Mouse (Mus musculus): ENCODE results near the gene Hspb9. TPM values are rescaled to one million over a fixed set of nuclear protein-coding genes. Genes with fewer than 3 reads are reported as not detected.

The Hspb9 gene
- polyA plus RNA-seq (2015; fragmentation: Nextera tagmentation; extraction: Ambion mirVana) = 0.24 TPM in 1 of 2 replicates, not detected in the other

DNA sequence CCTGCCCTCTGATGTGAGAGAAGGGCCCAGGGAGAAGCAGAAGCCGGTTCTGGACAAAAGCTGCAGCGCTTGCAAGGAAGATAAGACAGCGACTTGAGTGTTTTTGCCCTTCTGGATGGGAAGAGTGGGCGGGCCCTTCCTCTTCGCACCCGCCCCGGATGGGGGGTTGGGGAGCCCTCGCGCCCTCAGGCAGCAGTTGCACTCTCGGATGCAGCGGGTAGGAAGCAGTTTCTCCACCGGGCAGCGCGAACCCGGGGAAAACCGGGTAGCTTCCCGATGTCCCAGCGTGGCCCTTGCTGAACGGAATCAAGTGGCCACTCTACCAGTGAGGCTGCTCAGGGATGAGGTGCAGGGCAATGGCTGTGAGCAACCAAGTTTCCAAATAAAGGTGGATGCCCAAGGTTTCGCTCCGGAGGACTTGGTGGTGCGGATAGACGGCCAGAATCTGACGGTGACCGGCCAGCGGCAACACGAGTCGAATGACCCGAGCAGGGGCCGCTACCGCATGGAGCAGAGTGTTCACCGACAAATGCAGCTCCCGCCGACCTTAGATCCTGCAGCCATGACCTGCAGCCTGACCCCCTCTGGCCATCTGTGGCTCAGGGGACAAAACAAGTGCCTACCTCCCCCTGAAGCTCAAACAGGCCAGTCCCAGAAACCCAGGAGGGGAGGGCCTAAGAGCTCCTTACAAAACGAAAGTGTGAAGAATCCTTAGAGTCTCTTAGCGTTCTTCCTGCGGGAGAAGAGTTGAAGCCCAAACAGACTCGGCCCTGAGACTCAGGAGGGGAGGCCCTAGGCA, at the start of gene Hspb9:
Hspb9 (plus strand) TSS at position 116 of the 799 bp plus-strand sequence.
- peak within 1 kb of the TSS; percentile 96 for H3K4me2 ChIP-seq
- H3K27ac ChIP-seq (replicated peaks) = peak within 1 kb of the TSS; percentile 81
- peaks cover 43% of the 10 kb centered on the region for H3K4me1 ChIP-seq (replicated peaks)
- WGBS (ENCODE audit: insufficient replicate concordance) = 2% methylated on average over 38 of the region's 38 CpGs
- peaks cover 55% of the 10 kb centered on the region for H3K36me3 ChIP-seq (replicated peaks)
- peak; percentile 46 for ATAC-seq (ENCODE audit: insufficient read depth)
- H3K9me3 ChIP-seq (replicated peaks) = no peaks in the 10 kb centered on the region
- H3K27me3 ChIP-seq = no peaks in the 10 kb centered on the region
- H3K4me3 ChIP-seq (replicated peaks) = peak within 1 kb of the TSS; percentile 81
- H3K9ac ChIP-seq = peak within 1 kb of the TSS; percentile 48

DNA sequence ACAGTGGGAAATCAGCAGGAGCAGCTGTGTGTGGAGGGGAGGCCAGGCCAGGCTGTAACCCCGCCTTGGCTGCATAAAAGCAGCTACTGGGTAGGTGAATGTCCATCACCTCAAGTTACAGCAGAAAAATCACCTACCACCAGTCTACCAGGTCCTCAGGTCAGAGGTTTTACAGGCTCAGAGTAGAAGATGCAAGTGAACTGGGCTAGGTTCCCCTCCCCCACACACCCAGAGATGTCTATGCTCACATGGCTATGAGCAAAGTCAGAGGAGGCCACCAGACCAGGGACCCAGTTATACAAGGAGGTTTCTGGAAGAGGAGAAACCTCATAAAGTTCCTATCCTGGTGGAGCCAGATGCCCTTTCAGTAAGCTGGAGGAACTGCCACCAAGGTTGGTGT, 42.6 kb upstream of the Hspb9 start:
- Histone ChIP-seq H3K4me3 (replicated peaks) (no peak overlapping the region), H3K36me3 (replicated peaks) (no peaks in the 10 kb centered on the region), H3K27ac (replicated peaks) (no peak overlapping the region), H3K4me1 (replicated peaks) (no peaks in the 10 kb centered on the region), H3K9me3 (replicated peaks) (no peaks in the 10 kb centered on the region), H3K4me2 (no peak overlapping the region), H3K9ac (no peak overlapping the region), H3K27me3 (peaks cover 42% of the 10 kb centered on the region)
- 38% methylated on average over 1 of the region's 1 CpGs for WGBS (ENCODE audit: insufficient replicate concordance)
- ATAC-seq (ENCODE audit: insufficient read depth) = no peak

DNA sequence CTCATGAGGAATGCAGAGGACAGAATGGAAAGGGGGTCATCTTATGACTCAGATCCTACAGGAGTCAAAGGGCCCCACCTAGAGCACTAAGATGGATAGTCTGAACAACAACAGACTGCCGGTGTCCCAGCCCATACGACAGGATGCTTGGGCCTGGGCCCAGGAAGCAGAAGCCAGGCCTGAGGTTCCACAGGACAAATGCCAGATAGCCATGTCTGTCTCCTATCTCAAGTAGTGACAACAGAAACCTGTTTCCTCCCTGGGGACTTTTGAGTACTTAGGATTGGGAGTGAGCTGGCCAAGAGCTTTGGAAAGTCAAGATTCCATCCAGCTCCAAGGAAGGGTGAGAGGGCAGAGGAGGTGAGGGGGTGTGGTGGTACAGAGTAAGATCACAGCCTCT, 41.7 kb upstream of the Hspb9 start:
- Histone ChIP-seq H3K9me3 (replicated peaks) (no peaks in the 10 kb centered on the region), H3K9ac (no peak overlapping the region), H3K4me1 (replicated peaks) (no peaks in the 10 kb centered on the region), H3K27me3 (peaks cover 44% of the 10 kb centered on the region), H3K4me2 (no peak overlapping the region), H3K36me3 (replicated peaks) (no peaks in the 10 kb centered on the region), H3K27ac (replicated peaks) (no peak overlapping the region), H3K4me3 (replicated peaks) (no peak overlapping the region)
- WGBS (ENCODE audit: insufficient replicate concordance) = 46% methylated on average over 2 of the region's 2 CpGs
- ATAC-seq (ENCODE audit: insufficient read depth) = no peak

DNA sequence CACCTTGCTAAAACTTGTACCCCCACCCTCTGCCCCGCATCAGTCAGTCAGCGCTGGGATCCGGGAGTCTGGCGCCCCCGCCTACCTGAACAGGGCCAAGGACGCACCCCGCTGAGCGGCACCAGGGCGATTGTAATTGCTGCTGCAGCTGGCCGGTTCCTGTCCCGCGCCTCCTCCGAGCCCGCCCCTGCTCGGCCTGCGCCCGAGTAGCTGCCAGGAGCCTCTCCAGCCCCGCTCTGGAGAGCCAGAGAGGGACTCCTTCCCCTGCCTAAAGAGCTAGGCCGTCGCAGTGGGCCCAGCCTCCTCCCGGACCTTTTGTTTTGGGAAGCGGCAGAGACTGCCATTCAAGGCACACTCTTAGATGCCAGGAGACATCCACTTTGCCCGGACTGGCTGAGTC, 40.5 kb upstream of the Hspb9 start:
- no peak overlapping the region for H3K4me3 ChIP-seq (replicated peaks)
- H3K36me3 ChIP-seq (replicated peaks) = no peaks in the 10 kb centered on the region
- no peak overlapping the region for H3K27ac ChIP-seq (replicated peaks)
- no peaks in the 10 kb centered on the region for H3K9me3 ChIP-seq (replicated peaks)
- no peaks in the 10 kb centered on the region for H3K4me1 ChIP-seq (replicated peaks)
- ATAC-seq (ENCODE audit: insufficient read depth) = no peak
- peaks cover 44% of the 10 kb centered on the region for H3K27me3 ChIP-seq
- 10% methylated on average over 23 of the region's 23 CpGs for WGBS (ENCODE audit: insufficient replicate concordance)
- H3K4me2 ChIP-seq = no peak overlapping the region
- no peak overlapping the region for H3K9ac ChIP-seq

DNA sequence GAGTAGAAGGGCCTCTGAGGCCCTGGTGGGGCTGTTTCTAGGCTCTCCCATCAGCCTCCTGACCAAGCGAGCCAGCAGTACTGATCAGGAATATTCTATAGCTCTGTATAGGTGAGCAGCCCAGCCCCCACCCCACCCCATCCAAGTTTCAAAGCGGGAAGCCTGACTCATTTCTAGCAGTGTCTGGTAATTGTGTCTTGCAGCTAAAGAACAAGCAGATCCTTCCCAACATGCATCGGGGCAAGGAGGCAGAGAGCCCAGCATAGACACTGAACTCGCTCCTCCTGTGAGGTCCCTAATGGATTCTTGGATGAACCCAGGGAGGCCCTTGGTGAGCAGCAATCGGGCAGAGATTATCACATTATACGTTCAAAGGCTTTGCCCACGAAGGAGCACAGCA, 35.8 kb upstream of the Hspb9 start:
- Histone ChIP-seq H3K9me3 (replicated peaks) (no peaks in the 10 kb centered on the region), H3K4me1 (replicated peaks) (no peaks in the 10 kb centered on the region), H3K4me2 (no peak overlapping the region), H3K27ac (replicated peaks) (no peak overlapping the region), H3K4me3 (replicated peaks) (no peak overlapping the region), H3K27me3 (peaks cover 34% of the 10 kb centered on the region), H3K9ac (no peak overlapping the region), H3K36me3 (replicated peaks) (no peaks in the 10 kb centered on the region)
- ATAC-seq (ENCODE audit: insufficient read depth) = no peak
- WGBS (ENCODE audit: insufficient replicate concordance) = 51% methylated on average over 7 of the region's 7 CpGs

DNA sequence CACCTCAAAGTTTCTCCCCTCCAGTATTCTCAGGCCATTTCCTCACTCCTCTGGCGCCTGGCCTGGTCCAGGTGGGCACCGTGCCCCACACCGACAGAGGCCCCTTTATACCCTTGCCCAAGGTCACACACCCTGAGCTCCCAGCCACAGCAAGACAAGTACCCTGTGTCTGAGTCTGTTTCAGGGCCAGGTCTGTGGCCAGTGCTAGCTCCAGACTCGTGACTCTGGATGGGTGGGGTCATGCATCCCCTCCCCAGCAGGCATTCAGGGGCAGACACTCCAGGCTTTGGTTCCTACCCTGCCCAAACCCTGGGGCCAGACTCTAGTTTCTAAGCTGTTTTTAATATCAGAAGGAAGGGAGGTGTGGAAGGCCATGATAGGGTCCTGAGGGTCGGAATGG, 31.8 kb upstream of the Hspb9 start:
- Histone ChIP-seq H3K27ac (replicated peaks) (no peak overlapping the region), H3K4me2 (no peak overlapping the region), H3K4me3 (replicated peaks) (no peak overlapping the region), H3K9me3 (replicated peaks) (no peaks in the 10 kb centered on the region), H3K36me3 (replicated peaks) (no peaks in the 10 kb centered on the region), H3K27me3 (peaks cover 2% of the 10 kb centered on the region; the same call in 1 of the 2 replicates), H3K9ac (no peak overlapping the region), H3K4me1 (replicated peaks) (no peaks in the 10 kb centered on the region)
- no peak for ATAC-seq (ENCODE audit: insufficient read depth)
- WGBS (ENCODE audit: insufficient replicate concordance) = 71% methylated on average over 5 of the region's 5 CpGs

DNA sequence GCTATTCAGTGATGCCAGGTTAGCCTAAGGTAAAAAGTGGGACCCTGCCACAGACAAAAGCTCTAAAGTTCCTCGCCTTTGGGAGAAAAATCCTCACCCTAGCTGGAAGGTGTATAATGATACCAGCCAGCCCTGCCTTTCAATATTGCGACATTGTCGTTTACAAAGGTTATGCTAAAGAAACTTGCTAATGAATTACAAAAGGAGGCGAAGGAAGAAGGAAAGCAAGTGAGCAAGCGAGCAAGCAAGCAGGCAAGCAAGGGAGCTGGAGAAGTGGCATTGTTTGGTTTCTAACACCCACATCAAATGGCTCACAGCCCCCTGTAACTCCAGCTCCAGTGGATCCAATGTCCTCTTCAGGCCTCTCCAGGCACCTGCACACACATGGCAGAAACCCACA, 31.1 kb upstream of the Hspb9 start:
- WGBS (ENCODE audit: insufficient replicate concordance) = 57% methylated on average over 5 of the region's 5 CpGs
- Histone ChIP-seq H3K9ac (no peak overlapping the region), H3K9me3 (replicated peaks) (no peaks in the 10 kb centered on the region), H3K36me3 (replicated peaks) (no peaks in the 10 kb centered on the region), H3K27me3 (peaks cover 5% of the 10 kb centered on the region; the same call in 1 of the 2 replicates), H3K4me2 (no peak overlapping the region), H3K4me1 (replicated peaks) (no peaks in the 10 kb centered on the region), H3K27ac (replicated peaks) (no peak overlapping the region), H3K4me3 (replicated peaks) (no peak overlapping the region)
- no peak for ATAC-seq (ENCODE audit: insufficient read depth)

DNA sequence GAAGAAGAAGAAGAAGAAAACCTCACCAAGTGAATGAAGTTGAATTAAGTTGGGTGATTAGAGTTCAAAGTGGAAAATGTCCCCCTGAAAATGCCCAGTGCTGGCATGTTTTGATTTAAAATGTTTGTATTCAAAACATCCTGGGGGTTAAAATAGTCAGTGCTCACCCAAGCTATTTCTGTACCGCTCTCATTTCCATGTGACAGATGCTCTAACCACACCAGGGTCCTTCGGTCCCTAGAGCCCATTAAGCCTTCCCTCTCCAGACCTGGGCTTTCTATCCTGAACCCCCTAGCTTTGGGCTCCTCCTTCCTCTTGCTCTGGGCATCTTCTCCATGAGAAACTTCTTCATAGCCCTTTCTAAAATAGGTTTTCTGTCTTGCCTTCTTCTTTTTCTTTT, 29.6 kb upstream of the Hspb9 start:
- no peaks in the 10 kb centered on the region for H3K4me1 ChIP-seq (replicated peaks)
- no peak overlapping the region for H3K9ac ChIP-seq
- no peak for ATAC-seq (ENCODE audit: insufficient read depth)
- H3K9me3 ChIP-seq (replicated peaks) = no peaks in the 10 kb centered on the region
- no peaks in the 10 kb centered on the region for H3K36me3 ChIP-seq (replicated peaks)
- H3K4me3 ChIP-seq (replicated peaks) = no peak overlapping the region
- H3K27ac ChIP-seq (replicated peaks) = no peak overlapping the region
- WGBS (ENCODE audit: insufficient replicate concordance) = 57% methylated on average over 2 of the region's 2 CpGs
- peaks cover 5% of the 10 kb centered on the region; the same call in 1 of the 2 replicates for H3K27me3 ChIP-seq
- no peak overlapping the region for H3K4me2 ChIP-seq

DNA sequence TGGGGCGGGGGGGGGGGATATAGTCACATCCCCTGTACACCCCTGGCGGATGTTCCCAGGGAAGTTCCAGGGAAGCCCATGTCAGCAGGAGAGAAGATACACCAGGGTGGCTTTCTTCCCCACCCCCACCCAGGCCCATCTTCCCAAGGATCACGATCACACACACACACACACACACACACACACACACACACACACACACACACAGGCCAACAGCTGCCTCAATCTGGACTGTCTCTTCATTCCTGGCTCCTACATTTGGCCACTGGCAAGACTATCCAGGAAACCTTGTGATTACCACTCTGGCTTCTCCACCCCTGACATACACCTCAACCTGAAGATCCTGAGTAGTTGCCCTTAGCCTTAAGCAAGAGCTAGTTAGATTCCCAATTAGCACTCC, 28.3 kb upstream of the Hspb9 start:
- H3K9me3 ChIP-seq (replicated peaks) = no peaks in the 10 kb centered on the region
- 60% methylated on average over 3 of the region's 3 CpGs for WGBS (ENCODE audit: insufficient replicate concordance)

DNA sequence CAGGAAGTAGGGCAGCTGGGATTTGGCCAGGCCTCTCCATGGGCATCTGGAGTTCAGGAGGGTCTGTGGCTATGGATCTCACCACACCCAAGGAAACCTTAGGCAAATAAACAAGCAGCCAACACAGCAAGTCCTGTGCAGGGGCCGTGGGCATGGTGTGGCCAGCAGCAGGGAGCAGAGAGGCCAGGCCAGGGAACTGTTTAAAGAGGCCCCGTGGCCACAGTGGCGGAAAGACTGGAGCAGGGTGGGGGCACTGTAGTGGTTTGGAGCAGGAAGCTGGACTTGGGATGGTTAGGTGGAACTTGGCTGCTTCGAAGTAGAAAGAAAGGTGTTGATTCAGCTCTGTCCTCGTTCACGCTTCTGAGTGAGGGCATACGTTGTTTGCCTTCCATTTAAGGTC, 26.4 kb upstream of the Hspb9 start:
- ATAC-seq (ENCODE audit: insufficient read depth) = no peak
- H3K27ac ChIP-seq (replicated peaks) = no peak overlapping the region
- H3K4me2 ChIP-seq = no peak overlapping the region
- no peaks in the 10 kb centered on the region for H3K36me3 ChIP-seq (replicated peaks)
- no peak overlapping the region for H3K4me3 ChIP-seq (replicated peaks)
- H3K9me3 ChIP-seq (replicated peaks) = no peaks in the 10 kb centered on the region
- H3K4me1 ChIP-seq (replicated peaks) = peaks cover 5% of the 10 kb centered on the region; the same call in 1 of the 2 replicates
- peaks cover 29% of the 10 kb centered on the region for H3K27me3 ChIP-seq
- WGBS (ENCODE audit: insufficient replicate concordance) = 61% methylated on average over 7 of the region's 7 CpGs
- H3K9ac ChIP-seq = no peak overlapping the region

More for the DNA sequence above, 28.3 kb upstream of the Hspb9 start:
- Histone ChIP-seq H3K4me3 (replicated peaks) (no peak overlapping the region), H3K4me2 (no peak overlapping the region), H3K9ac (no peak overlapping the region), H3K36me3 (replicated peaks) (no peaks in the 10 kb centered on the region), H3K27ac (replicated peaks) (no peak overlapping the region), H3K4me1 (replicated peaks) (no peaks in the 10 kb centered on the region), H3K27me3 (peaks cover 11% of the 10 kb centered on the region; the same call in 1 of the 2 replicates)
- no peak for ATAC-seq (ENCODE audit: insufficient read depth)

DNA sequence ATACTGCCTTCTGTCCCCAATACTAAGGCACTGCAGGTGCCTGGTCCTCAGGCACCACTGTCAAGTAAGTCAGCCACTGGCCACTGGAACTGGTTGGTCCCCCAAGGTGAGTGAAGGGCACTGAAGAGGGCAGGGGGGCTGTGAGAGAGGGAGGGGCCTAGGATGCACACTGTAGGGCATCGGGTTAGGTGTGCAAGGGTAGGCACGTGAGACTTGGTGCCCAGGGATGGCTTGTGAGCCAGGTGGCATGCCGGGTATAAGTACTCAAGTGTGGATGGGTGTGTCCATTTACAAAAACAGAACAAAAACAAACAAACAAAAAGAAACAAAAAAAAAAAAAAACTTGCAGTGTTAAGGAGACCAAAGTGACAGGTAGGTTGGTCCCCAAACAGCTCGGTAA, 25.2 kb upstream of the Hspb9 start:
- Histone ChIP-seq H3K9ac (no peak overlapping the region), H3K27ac (replicated peaks) (no peak overlapping the region), H3K9me3 (replicated peaks) (no peaks in the 10 kb centered on the region), H3K4me3 (replicated peaks) (no peak overlapping the region), H3K27me3 (peaks cover 41% of the 10 kb centered on the region), H3K4me2 (no peak overlapping the region), H3K36me3 (replicated peaks) (no peaks in the 10 kb centered on the region), H3K4me1 (replicated peaks) (peaks cover 6% of the 10 kb centered on the region; the same call in 1 of the 2 replicates)
- ATAC-seq (ENCODE audit: insufficient read depth) = no peak
- 48% methylated on average over 4 of the region's 4 CpGs for WGBS (ENCODE audit: insufficient replicate concordance)
